Comparison of ENCODE assay signal across 8 mouse cellular contexts in the genomic region with DNA sequence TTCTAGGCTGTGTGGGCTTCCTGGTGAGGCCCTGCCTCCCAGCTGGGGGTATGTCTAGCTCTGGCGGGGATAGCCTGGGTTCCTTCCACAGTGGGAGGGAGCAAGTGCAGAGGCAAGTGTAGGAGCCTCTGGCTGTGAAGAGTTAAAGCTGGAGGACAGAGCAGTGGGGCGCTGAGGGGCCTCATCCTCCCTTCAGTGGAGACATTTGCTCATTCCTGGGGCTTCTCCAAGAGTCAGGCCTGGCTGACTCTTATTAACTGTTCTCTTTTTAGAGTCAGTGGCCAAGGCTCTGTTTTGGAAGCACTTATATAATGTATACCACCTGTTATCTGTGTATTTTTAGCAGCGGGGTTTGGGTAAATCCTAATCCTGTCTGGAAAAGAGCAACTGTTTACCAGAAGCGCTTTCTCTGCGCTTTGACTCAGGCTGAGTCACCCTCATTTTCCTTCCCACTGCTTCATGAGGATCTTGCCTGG. TPM values are rescaled to one million over a fixed set of nuclear protein-coding genes. Genes with fewer than 3 reads are reported as not detected.
DNase-seq lines count a peak whose midpoint lies in the region; ATAC-seq and TF ChIP-seq lines count a peak whose summit lies in the region.

No protein-coding gene starts in this region.

- WGBS in forebrain, embryonic 11.5 days: 38% methylated on average over 5 of the region's 5 CpGs
- WGBS in midbrain, embryonic 13.5 days: 42% methylated on average over 5 of the region's 5 CpGs

- H3K4me3 ChIP-seq in left cerebral cortex, adult 2 months: no peak overlapping the region
- no peak overlapping the region for H3K4me3 ChIP-seq in brown adipose tissue, adult 24 weeks (ENCODE audit: insufficient read depth, low read depth, low read length)
- H3K4me3 ChIP-seq in cortical plate, adult 2 months (ENCODE audit: insufficient read depth, low read length): no peak overlapping the region
- no peak overlapping the region for H3K4me3 ChIP-seq in forebrain, embryonic 11.5 days (ENCODE audit: low read depth, low read length)
- no peak overlapping the region for H3K4me3 ChIP-seq in midbrain, embryonic 13.5 days (replicated peaks)

- no peak overlapping the region for H3K4me2 ChIP-seq in forebrain, embryonic 11.5 days (ENCODE audit: low read depth, low read length, severe bottlenecking)
- no peak overlapping the region for H3K4me2 ChIP-seq in midbrain, embryonic 13.5 days (replicated peaks)

- H3K27me3 ChIP-seq in forebrain, embryonic 11.5 days (ENCODE audit: control insufficient read depth, insufficient read depth, low read length): no peaks in the 10 kb centered on the region
- no peaks in the 10 kb centered on the region for H3K27me3 ChIP-seq in midbrain, embryonic 13.5 days

- ATAC-seq in forebrain, embryonic 11.5 days (replicated peaks; ENCODE audit: low FRiP score): no peak
- no peak for ATAC-seq in midbrain, embryonic 13.5 days

- no peaks in the 10 kb centered on the region for H3K36me3 ChIP-seq in forebrain, embryonic 11.5 days (ENCODE audit: control insufficient read depth, insufficient read depth, low read length)
- H3K36me3 ChIP-seq in midbrain, embryonic 13.5 days: no peaks in the 10 kb centered on the region

- no peak for TF ChIP-seq CTCF in left cerebral cortex, adult 2 months (IDR thresholded peaks at IDR 0.05)
- TF ChIP-seq CTCF in cortical plate, adult 2 months (IDR thresholded peaks at IDR 0.05; ENCODE audit: extremely low read depth, insufficient read depth, low read length): no peak

- no peak overlapping the region for H3K9ac ChIP-seq in forebrain, embryonic 11.5 days (ENCODE audit: low read length)
- H3K9ac ChIP-seq in midbrain, embryonic 13.5 days (replicated peaks): no peak overlapping the region

- no peaks in the 10 kb centered on the region for H3K9me3 ChIP-seq in forebrain, embryonic 11.5 days (ENCODE audit: control insufficient read depth, low read length)
- H3K9me3 ChIP-seq in midbrain, embryonic 13.5 days: no peaks in the 10 kb centered on the region

- DNase-seq in left cerebral cortex, adult 2 months (ENCODE audit: extremely low spot score in 1 of 2, low spot score in 2 of 2): peak; percentile 38 to 40
- DNase-seq in left cerebral cortex, postnatal 4 days: no peak
- DNase-seq in layer of hippocampus, adult 9-11 months: peak; percentile 71
- no peak for DNase-seq in MN1 (ENCODE audit: low spot score)
- no peak for DNase-seq in forebrain, embryonic 11.5 days (ENCODE audit: low spot score)

- peak overlapping the region; percentile 95 for H3K27ac ChIP-seq in left cerebral cortex, adult 2 months
- H3K27ac ChIP-seq in brown adipose tissue, adult 24 weeks (replicated peaks; ENCODE audit: low read depth, low read length): peak overlapping the region; percentile 21; the same call in 1 of the 2 replicates
- H3K27ac ChIP-seq in cortical plate, adult 2 months (ENCODE audit: insufficient read depth, low read length): peak overlapping the region; percentile 98
- no peak overlapping the region for H3K27ac ChIP-seq in forebrain, embryonic 11.5 days (ENCODE audit: low read depth, low read length)
- no peak overlapping the region for H3K27ac ChIP-seq in midbrain, embryonic 13.5 days

- H3K4me1 ChIP-seq in brown adipose tissue, adult 24 weeks (ENCODE audit: control insufficient read depth, insufficient read depth, insufficient read length, low read length): 0 out of 2 replicates have a peak, but pooled peaks cover 9% of the 10 kb centered on the region
- peaks cover 26% of the 10 kb centered on the region for H3K4me1 ChIP-seq in cortical plate, adult 2 months (ENCODE audit: control insufficient read depth, insufficient read depth, low read length)
- H3K4me1 ChIP-seq in forebrain, embryonic 11.5 days (replicated peaks; ENCODE audit: control insufficient read depth, insufficient read depth, low read length): 0 out of 2 replicates have a peak, but pooled peaks cover 2% of the 10 kb centered on the region
- H3K4me1 ChIP-seq in midbrain, embryonic 13.5 days (replicated peaks): peaks cover 22% of the 10 kb centered on the region

- intact Hi-C loops in left cerebral cortex, adult 2 months (cut with DNase I): loop anchor here (1.0 to 2.0 kb wide), 4 partner anchors 10 to 36 kb away; no protein-coding TSS in a partner anchor
- intact Hi-C loops in left cerebral cortex, postnatal 4 days (cut with DNase I): no loop called here

- no peak for TF ChIP-seq POLR2A in cortical plate, adult 2 months (IDR thresholded peaks at IDR 0.05; ENCODE audit: extremely low read depth, insufficient read depth, low read length)

RNA-seq across cellular contexts. Expression of a gene that starts 17.0 kb away (rescaled TPM):
- total RNA-seq in left cerebral cortex, adult 2 months (2021): 100 to 1,000 TPM; 126 to 129 TPM
- 10 to 100 TPM; 83.4 to 91.6 TPM for total RNA-seq in left cerebral cortex, postnatal 4 days (2021)
- 9.5 and 19.7 TPM in 2 replicates for polyA plus RNA-seq in brown adipose tissue, adult 24 weeks (2012; ENCODE audit: insufficient read depth, insufficient read length, missing spikeins)
- 143 and 146 TPM in 2 replicates for polyA plus RNA-seq in cortical plate, adult 2 months (2012; rRNA removed)
- polyA plus RNA-seq in forebrain, embryonic 11.5 days (2014; fragmentation: Nextera tagmentation; extraction: Ambion mirVana): 189 and 193 TPM in 2 replicates
- polyA plus RNA-seq in midbrain, embryonic 13.5 days (2015; fragmentation: Nextera tagmentation; extraction: Ambion mirVana): 124 and 126 TPM in 2 replicates

RNA-seq across cellular contexts. Expression of a gene that starts 30.3 kb away (rescaled TPM):
- total RNA-seq in left cerebral cortex, adult 2 months (2021): 100 to 1,000 TPM; 213 to 234 TPM
- 100 to 1,000 TPM; 138 to 139 TPM for total RNA-seq in left cerebral cortex, postnatal 4 days (2021)
- 113 and 134 TPM in 2 replicates for polyA plus RNA-seq in brown adipose tissue, adult 24 weeks (2012; ENCODE audit: insufficient read depth, insufficient read length, missing spikeins)
- polyA plus RNA-seq in cortical plate, adult 2 months (2012; rRNA removed): 209 and 210 TPM in 2 replicates
- polyA plus RNA-seq in forebrain, embryonic 11.5 days (2014; fragmentation: Nextera tagmentation; extraction: Ambion mirVana): 28.9 and 30.7 TPM in 2 replicates
- polyA plus RNA-seq in midbrain, embryonic 13.5 days (2015; fragmentation: Nextera tagmentation; extraction: Ambion mirVana): 30.5 and 31.7 TPM in 2 replicates

Comparison
In these comparisons a context has a peak if more than half of its experiments do, and no peak if none do; other contexts are left out.
1. DNase-seq: peak in left cerebral cortex, adult 2 months (2 of 2) and layer of hippocampus, adult 9-11 months (single experiment); none in left cerebral cortex, postnatal 4 days (single experiment), MN1 (single experiment) and forebrain, embryonic 11.5 days (single experiment).
2. H3K27ac ChIP-seq: peak in left cerebral cortex, adult 2 months (single experiment), brown adipose tissue, adult 24 weeks (single experiment) and cortical plate, adult 2 months (single experiment); none in forebrain, embryonic 11.5 days (single experiment) and midbrain, embryonic 13.5 days (single experiment).